Mouse (Mus musculus) adrenal gland, postnatal 25 days (tissue): ENCODE data around the gene Sparc. TPM values are rescaled to one million over a fixed set of nuclear protein-coding genes. Genes with fewer than 3 reads are reported as not detected.

Source experiments
- DNase-seq: peaks from one replicate; pipeline ENCODE4 v3.0.0; 2021; ENCODE audit warnings: mixed read lengths
- long read RNA-seq: library from polyadenylated mRNA; stranded (forward); transcript quantifications from one replicate; pipeline ENCODE4 v2.0.0, GENCODE M21; 2021
- total RNA-seq: library from RNA; stranded (reverse); gene quantifications from 2 replicates; pipeline ENCODE4 v1.2.3, GENCODE M21; 2021

Sparc gene
- total RNA-seq = 3,454 and 3,884 TPM in 2 replicates
- long read RNA-seq, transcript Sparc-205 (5 exons, 741 nt) = minor isoform, 19 of 1,110 reads
- long read RNA-seq, transcript Sparc-203 (4 exons, 909 nt) = minor isoform, 12 of 1,110 reads
- long read RNA-seq, transcript Sparc-201 (10 exons, 2,300 nt) = major isoform, 624 of 1,110 reads
- long read RNA-seq, transcript Sparc-202 (10 exons, 2,115 nt) = minor isoform, 118 of 1,110 reads
- long read RNA-seq, partial matches to known transcripts = 180 of 1,110 reads
- long read RNA-seq, other reads (novel, unspliced or antisense) = 148 of 1,110 reads

DNA sequence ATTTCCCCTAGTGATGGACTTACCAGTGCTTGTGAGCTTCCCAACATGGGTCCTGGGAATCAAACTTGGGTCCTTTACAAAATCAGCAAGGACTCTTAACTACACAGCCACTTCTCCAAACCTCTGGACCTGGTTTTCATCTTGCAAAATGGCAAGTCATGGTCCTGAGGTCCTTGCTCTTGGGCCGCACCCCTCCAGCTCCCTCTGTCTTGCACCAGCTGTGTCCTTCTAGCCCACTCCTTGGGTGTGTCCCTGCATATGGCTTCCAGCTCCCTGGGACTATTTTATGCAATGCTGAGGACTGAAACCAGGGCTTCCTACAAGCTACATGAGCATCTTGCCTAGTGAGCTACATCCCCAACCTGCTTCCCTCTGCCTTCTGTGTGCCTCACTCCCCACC is at the start of gene Sparc:
Sparc (minus strand) TSS at position 206 of the 400 bp plus-strand sequence.
- DNase-seq = no peak

DNA sequence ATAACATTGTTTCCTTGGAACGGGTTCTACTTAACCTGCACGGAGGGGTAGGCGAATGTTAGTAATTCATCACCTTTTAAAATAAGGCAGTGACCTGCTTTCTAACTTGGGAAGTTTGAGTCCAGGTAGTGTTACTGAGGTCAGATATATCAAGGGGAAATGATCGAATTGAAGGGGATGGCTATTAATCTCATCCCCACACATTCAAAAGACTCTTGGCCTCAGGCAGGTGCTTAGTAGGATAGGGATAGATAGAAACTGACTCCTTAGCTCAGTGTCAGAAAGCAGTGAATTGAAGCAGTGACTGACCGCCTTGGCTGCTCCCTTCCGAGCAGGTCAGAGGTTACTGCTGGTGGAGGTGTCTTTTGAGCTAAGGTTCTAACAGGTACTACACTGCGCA is 48.5 kb upstream of the Sparc start:
- no peak for DNase-seq

- no peak for DNase-seq
Measured at GRCm38 (mm10) chr11:55470761-55471160, 47.8 kb upstream of the Sparc start.

DNA sequence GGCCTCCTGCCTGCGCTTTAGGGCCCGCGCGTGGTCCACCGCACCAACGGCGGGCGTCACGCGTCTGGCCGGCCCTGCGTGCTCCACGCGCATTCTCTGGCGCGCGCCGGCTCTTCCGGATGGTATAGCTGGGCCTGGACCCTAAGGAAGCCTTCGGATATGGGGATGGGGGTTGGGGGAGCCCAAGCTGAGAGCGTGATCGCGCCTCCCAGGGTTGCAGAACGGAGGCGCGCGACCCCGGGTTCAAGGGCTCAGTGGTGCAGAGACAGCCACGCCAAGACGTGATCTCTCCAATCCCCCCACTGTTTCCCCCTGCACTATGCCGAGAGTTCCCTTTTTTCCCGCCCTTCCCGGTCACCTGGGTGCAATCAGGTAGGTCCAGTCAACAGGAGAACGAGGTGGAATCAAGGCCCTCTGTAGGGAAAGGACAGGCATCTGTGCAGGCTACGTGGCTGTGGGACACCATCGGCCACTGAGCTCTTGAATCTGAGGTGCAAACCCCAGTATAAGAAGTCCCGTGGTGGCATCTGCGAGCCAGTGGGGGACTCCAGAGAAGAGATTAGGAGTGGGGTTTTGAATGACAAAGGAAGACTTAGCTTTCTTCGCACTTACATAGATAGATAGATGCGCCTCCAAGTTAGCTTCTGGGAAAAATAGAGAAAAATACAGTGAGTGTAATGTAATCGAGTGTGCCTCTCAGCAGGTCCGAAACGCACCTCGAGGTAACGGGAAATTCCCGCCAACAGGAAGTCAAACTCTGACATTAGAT is 47.1 kb upstream of the Sparc start:
- peak; percentile 26 for DNase-seq

GRCm38 (mm10) chr11:55469048-55469843 is 46.3 kb upstream of the Sparc start, which contains the start of gene G3bp1:
G3bp1 (plus strand) TSS chr11:55469685.
- DNase-seq = peak; percentile 99

- peak; percentile 52 for DNase-seq
Measured at GRCm38 (mm10) chr11:55468611-55469047, 45.6 kb upstream of the Sparc start.

- DNase-seq = peak; percentile 28
Measured at GRCm38 (mm10) chr11:55468012-55468411, 45.0 kb upstream of the Sparc start.

DNA sequence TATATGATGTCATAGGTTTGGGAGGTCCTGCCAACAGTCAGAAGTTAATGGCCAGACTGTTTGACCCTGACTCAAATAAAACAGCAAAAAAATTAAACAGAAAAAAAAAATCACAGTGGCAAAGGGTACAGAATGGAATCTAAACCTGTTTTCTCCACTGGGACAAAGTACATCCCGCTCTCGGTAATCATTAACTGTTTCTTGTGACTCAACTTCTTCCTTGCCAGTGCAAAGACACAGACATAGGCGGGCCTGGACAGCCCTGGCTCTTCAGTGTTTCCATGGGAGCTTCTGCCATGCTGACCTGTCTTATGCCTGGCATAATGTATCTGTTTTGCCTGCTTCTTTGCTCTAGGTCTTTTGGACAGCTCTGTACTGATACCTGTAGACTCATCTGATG is 42.2 kb upstream of the Sparc start:
- no peak for DNase-seq

- no peak for DNase-seq
Measured at GRCm38 (mm10) chr11:55464707-55465106, 41.7 kb upstream of the Sparc start.

GRCm38 (mm10) chr11:55462149-55462548 is 39.2 kb upstream of the Sparc start:
- no peak for DNase-seq

DNA sequence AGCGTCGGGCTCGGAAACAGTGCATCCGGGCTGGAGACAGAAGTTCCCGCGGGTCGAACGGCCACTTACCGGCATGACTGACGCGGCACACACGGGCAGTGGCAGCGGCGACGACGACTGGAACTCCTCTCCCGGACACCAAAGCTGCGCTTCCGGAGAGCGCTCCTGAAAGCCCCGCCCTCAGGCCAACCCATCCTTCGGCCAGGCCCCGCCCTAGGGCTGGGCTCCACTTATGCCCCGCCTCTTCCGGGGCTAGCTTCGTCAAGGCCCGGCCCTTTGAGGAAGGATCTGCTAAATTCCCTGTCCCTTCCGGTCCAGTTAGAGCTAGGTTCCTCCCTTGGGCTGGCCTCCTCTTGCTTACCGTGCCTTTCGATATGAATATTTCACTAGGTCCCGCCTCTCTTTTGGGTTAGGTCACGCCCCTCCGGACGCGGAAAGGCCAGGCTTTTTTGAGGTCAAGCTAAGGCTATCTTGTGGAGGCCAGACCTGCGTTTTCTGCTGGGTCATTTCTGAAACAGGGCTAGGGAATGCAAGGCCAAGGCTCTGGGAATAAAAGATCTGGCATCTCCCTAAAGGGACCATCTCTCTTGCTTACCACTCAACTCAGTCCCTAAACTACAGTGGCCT is 38.1 kb upstream of the Sparc start, which contains the start of gene Atox1:
Atox1 (minus strand) TSS at position 221 of the 627 bp plus-strand sequence.
- DNase-seq = peak; percentile 93

GRCm38 (mm10) chr11:55460559-55461018 is 37.6 kb upstream of the Sparc start:
- peak; percentile 31 for DNase-seq

GRCm38 (mm10) chr11:55459850-55460558 is 37.0 kb upstream of the Sparc start:
- no peak for DNase-seq

DNA sequence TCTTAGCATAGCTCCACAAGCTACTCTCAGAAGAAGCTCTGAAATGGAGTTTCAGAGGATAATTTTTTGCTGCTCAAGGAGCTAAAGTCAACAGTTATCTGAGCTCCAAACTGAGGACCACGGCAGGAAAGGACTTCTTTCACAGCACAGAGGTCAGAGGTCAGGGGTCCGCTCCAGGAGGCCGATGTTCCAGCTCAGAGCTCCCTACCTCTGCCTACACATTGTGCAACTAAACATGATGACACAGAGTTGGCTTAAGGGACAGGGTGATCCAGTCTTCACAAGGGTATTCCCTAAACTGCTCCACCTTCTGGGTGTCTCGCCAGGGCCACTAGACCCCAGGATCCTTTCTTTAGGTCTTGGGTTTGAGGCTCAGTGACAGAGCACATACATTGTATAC is 35.5 kb upstream of the Sparc start:
- DNase-seq = no peak

DNA sequence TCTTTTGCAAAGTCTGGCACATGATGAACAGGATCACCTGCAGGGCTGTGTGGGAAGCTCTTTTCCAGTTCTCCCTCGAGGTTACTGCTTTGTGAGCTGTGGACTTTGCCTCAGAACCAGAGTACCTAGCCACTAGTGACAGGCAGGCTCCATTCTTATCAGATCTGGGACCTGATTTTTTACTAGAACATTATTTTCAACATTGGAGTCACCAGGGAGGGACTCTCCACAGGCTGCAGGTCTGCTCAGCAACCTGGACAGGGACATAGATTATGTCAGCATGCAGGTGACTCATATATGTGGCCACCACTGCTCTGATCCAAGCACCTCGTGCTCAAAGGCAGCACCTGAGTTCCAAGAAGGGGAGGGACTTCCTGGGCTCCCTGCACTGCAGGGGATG is 32.2 kb upstream of the Sparc start:
- DNase-seq = no peak

- no peak for DNase-seq
Measured at GRCm38 (mm10) chr11:55453640-55454039, 30.7 kb upstream of the Sparc start.

DNA sequence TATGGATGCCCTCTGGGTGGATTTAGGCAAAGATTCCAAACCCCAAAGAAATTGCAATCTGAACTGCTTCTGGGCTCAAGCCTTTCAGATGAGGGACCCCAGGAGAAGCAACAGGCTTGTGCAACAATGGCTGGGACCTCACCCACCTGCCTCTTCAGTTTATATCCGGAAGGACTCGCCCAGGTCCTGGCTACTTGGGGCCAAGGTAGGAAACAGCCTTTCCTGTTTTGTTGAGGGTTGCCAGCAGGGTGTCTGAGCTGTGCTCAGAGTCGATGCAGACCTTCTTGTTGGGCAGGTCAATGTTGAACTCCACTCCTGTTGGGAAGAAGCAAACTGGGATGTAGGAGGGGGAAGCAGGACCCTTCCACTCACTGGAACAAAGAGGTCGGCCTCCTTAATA is 27.3 kb upstream of the Sparc start:
- DNase-seq = no peak

DNA sequence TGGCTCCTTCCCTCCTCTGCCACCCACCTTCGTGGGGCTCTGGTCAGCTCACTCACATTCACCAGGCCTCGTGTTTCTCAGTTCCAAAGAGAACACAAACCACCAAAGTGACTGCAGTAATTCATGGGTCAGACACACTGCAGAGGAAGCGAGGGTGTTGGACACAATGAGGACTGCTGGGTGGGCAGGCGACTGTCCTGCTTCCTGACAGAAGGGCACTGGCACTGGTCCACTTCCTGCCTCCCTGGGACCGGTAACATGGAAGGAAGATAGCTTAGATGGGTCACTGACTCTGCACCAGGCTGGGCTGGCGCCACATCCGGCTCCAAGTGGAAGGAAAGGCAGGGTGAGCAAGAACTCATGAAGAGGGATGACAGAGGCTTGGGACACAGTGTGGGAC is 26.5 kb upstream of the Sparc start:
- peak; percentile 32 for DNase-seq

- DNase-seq = peak; percentile 73
Measured at GRCm38 (mm10) chr11:55446579-55446978, 23.6 kb upstream of the Sparc start.

DNA sequence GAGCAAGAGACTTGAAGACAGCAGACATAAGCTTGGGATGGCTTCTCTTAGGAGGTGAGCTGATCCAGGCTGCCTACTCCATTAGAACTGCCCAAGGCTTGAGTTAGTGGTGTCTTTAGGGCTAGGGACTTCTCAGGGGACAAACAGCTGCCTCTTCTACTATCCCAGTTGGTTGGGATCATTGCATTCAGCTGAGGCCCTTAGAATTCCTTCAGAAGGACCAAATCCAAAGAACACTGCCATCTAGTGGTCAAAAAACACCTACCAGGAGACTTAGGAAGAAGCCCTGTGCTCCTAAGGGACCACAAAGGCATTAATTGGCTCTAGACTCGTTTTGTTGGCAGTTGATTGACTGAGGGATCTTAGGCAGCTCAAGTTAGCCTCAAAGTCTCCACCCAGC is 21.8 kb upstream of the Sparc start:
- no peak for DNase-seq

DNA sequence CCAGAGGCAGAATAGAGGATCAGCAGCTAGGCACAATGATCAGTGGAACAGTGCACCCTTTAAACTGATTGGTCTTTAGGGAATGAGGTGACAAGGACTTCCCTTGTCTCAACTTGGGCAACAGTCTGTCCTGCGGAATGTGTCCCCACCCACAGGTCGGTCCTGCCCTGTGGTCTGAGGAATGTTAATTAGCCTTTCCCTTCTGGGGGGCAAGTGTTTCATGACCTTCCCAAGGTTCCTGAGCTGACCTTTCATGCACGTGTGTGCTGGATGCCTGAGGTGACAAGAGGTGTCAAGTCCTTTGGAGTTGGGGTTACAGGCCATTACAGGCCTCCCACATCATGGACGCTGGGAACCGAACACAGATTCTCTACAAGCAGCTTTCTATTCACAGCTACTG is 16.7 kb upstream of the Sparc start:
- DNase-seq = no peak
